Mouse (Mus musculus) urinary bladder, postnatal 10 days (tissue): ENCODE results near the gene Asic2.

ENCODE experiments used
- DNase-seq: peaks from one replicate; pipeline ENCODE4 v3.0.0; 2022; ENCODE audit warnings: low spot score

Asic2 gene

GRCm38 (mm10) chr11:81841001-81841400 is 127.3 kb downstream of the Asic2 start:
- DNase-seq, result no peak

GRCm38 (mm10) chr11:81838426-81838825 is 129.8 kb downstream of the Asic2 start:
- DNase-seq, result no peak

GRCm38 (mm10) chr11:81832381-81832780 is 135.9 kb downstream of the Asic2 start:
- no peak for DNase-seq

- DNase-seq, result no peak
These were observed 151.7 kb downstream of the Asic2 start for GRCm38 (mm10) chr11:81816531-81816930.

GRCm38 (mm10) chr11:81814816-81815215 is 153.4 kb downstream of the Asic2 start:
- DNase-seq, result no peak

- no peak for DNase-seq
These were observed 161.2 kb downstream of the Asic2 start for GRCm38 (mm10) chr11:81806905-81807659.

GRCm38 (mm10) chr11:81803544-81803943 is 164.7 kb downstream of the Asic2 start:
- DNase-seq, result no peak

- no peak for DNase-seq
These were observed 165.6 kb downstream of the Asic2 start for GRCm38 (mm10) chr11:81802614-81803013.

- no peak for DNase-seq
These were observed 167.4 kb downstream of the Asic2 start for GRCm38 (mm10) chr11:81800899-81801298.

GRCm38 (mm10) chr11:81793588-81793987 is 174.7 kb downstream of the Asic2 start:
- DNase-seq, result no peak

GRCm38 (mm10) chr11:81791579-81791978 is 176.7 kb downstream of the Asic2 start:
- DNase-seq, result no peak

- DNase-seq, result no peak
These were observed 187.7 kb downstream of the Asic2 start for GRCm38 (mm10) chr11:81780596-81780995.

- no peak for DNase-seq
These were observed 188.4 kb downstream of the Asic2 start for GRCm38 (mm10) chr11:81779881-81780280.

GRCm38 (mm10) chr11:81771195-81771895 is 196.9 kb downstream of the Asic2 start:
- no peak for DNase-seq

- DNase-seq, result no peak
These were observed 198.5 kb downstream of the Asic2 start for GRCm38 (mm10) chr11:81769691-81770260.

GRCm38 (mm10) chr11:81768305-81768704 is 200.0 kb downstream of the Asic2 start:
- no peak for DNase-seq

- no peak for DNase-seq
These were observed 200.5 kb downstream of the Asic2 start for GRCm38 (mm10) chr11:81767781-81768180.

- DNase-seq, result no peak
These were observed 203.0 kb downstream of the Asic2 start for GRCm38 (mm10) chr11:81765288-81765687.

- no peak for DNase-seq
These were observed 203.5 kb downstream of the Asic2 start for GRCm38 (mm10) chr11:81764778-81765177.

GRCm38 (mm10) chr11:81757221-81757620 is 211.0 kb downstream of the Asic2 start:
- no peak for DNase-seq

- DNase-seq, result no peak
These were observed 217.4 kb downstream of the Asic2 start for GRCm38 (mm10) chr11:81750876-81751275.

- DNase-seq, result no peak
These were observed 218.2 kb downstream of the Asic2 start for GRCm38 (mm10) chr11:81750016-81750415.

- DNase-seq, result no peak
These were observed 229.3 kb downstream of the Asic2 start for GRCm38 (mm10) chr11:81738995-81739394.
